Mouse (Mus musculus) limb, embryonic 11.5 days (tissue): ENCODE measurements around the gene Eif4g1. TPM values are rescaled to one million over a fixed set of nuclear protein-coding genes. Genes with fewer than 3 reads are reported as not detected.

Source experiments
- ATAC-seq: fragments of 200-750 bp; cut with Nextera tagmentation; 2 replicates; pipeline ENCODE4 v1.8.0; 2017; ENCODE audit warnings: low read depth; ENCODE audit not compliant: insufficient number of reproducible peaks, low FRiP score, low TSS enrichment
- DNase-seq: peaks from one replicate; pipeline ENCODE4 v3.0.0-alpha.2; 2015; ENCODE audit warnings: low spot score
- H3K27ac ChIP-seq: fragments of 300-500 bp; sonication (generic); replicated peaks from 2 replicates; pipeline ENCODE4 v1.5.1; 2014; ENCODE audit warnings: low read depth, mild to moderate bottlenecking, low read length
- H3K27me3 ChIP-seq: fragments of 300-500 bp; sonication (generic); 2 replicates; pipeline ENCODE4 v1.6.1; 2014; ENCODE audit warnings: mild to moderate bottlenecking, low read length, mixed read lengths; ENCODE audit not compliant: control insufficient read depth, insufficient read depth
- H3K36me3 ChIP-seq: fragments of 300-500 bp; sonication (generic); 2 replicates; pipeline ENCODE4 v1.6.1; 2014; ENCODE audit warnings: mild to moderate bottlenecking, low read length, moderate library complexity, mixed read lengths; ENCODE audit not compliant: control insufficient read depth, insufficient read depth
- H3K4me1 ChIP-seq: fragments of 300-500 bp; sonication (generic); 2 replicates; pipeline ENCODE4 v1.6.1; 2014; ENCODE audit warnings: low read length, mixed read lengths; ENCODE audit not compliant: control insufficient read depth, insufficient read depth
- H3K4me2 ChIP-seq: fragments of 300-500 bp; sonication (generic); 2 replicates; pipeline ENCODE4 v1.6.1; 2014; ENCODE audit warnings: low read depth, mild to moderate bottlenecking, moderate library complexity; ENCODE audit not compliant: severe bottlenecking
- H3K4me3 ChIP-seq: fragments of 300-500 bp; sonication (generic); 2 replicates; pipeline ENCODE4 v1.5.1; 2014; ENCODE audit warnings: low read depth, low read length
- H3K9ac ChIP-seq: fragments of 300-500 bp; sonication (generic); 2 replicates; pipeline ENCODE4 v1.6.1; 2014; ENCODE audit warnings: mild to moderate bottlenecking, low read length
- H3K9me3 ChIP-seq: fragments of 300-500 bp; sonication (generic); 2 replicates; pipeline ENCODE4 v1.6.1; 2016; ENCODE audit warnings: low read length; ENCODE audit not compliant: control insufficient read depth
- WGBS: fragments of 180-500 bp; shearing (Covaris S2); extraction: QIAGEN DNeasy Blood & Tissue Kit; methylation state at CpG from one replicate; pipeline ENCODE4 v1.1.7; 2014; 5-methylcytosine and 5-hydroxymethylcytosine counted together
- polyA plus RNA-seq: library from polyadenylated mRNA; unstranded; fragments of >200 nt; fragmentation: Nextera tagmentation; extraction: Ambion mirVana; gene quantifications from 2 replicates; pipeline ENCODE4 v1.2.1, GENCODE M21; 2014

Eif4g1 gene
- polyA plus RNA-seq, 1 experiment from 2014 or later: 170 TPM

GRCm38 (mm10) chr16:20721808-20722207, 53.7 kb downstream of the Eif4g1 start:
- Histone ChIP-seq H3K27ac (no peak overlapping the region), H3K9me3 (no peaks in the 10 kb centered on the region), H3K9ac (no peak overlapping the region), H3K4me3 (no peak overlapping the region), H3K4me1 (peaks cover 8% of the 10 kb centered on the region; the same call in 1 of the 2 replicates), H3K27me3 (no peaks in the 10 kb centered on the region), H3K4me2 (no peak overlapping the region), H3K36me3 (no peaks in the 10 kb centered on the region; the same call in 1 of the 2 replicates)
- 84% methylated on average over 10 of the region's 10 CpGs for WGBS
- DNase-seq (no peak), ATAC-seq (no peak)

- peaks cover 6% of the 10 kb centered on the region; the same call in 1 of the 2 replicates for H3K4me1 ChIP-seq
- DNase-seq: no peak
- WGBS: 51% methylated on average over 4 of the region's 4 CpGs
These were observed 54.6 kb downstream of the Eif4g1 start for GRCm38 (mm10) chr16:20722736-20723135.

GRCm38 (mm10) chr16:20723247-20723646, 55.1 kb downstream of the Eif4g1 start:
- ATAC-seq: no peak
- no peaks in the 10 kb centered on the region for H3K9me3 ChIP-seq
- no peak for DNase-seq
- H3K4me2 ChIP-seq: no peak overlapping the region
- no peaks in the 10 kb centered on the region; the same call in 1 of the 2 replicates for H3K36me3 ChIP-seq
- H3K27me3 ChIP-seq: no peaks in the 10 kb centered on the region
- H3K9ac ChIP-seq: no peak overlapping the region
- H3K4me3 ChIP-seq: no peak overlapping the region
- H3K27ac ChIP-seq: no peak overlapping the region
- H3K4me1 ChIP-seq: peaks cover 6% of the 10 kb centered on the region; the same call in 1 of the 2 replicates
- 39% methylated on average over 4 of the region's 4 CpGs for WGBS

More at GRCm38 (mm10) chr16:20722736-20723135, 54.6 kb downstream of the Eif4g1 start:
- no peak for ATAC-seq
- Histone ChIP-seq H3K4me2 (no peak overlapping the region), H3K4me3 (no peak overlapping the region), H3K9ac (no peak overlapping the region), H3K9me3 (no peaks in the 10 kb centered on the region), H3K27me3 (no peaks in the 10 kb centered on the region), H3K36me3 (no peaks in the 10 kb centered on the region; the same call in 1 of the 2 replicates), H3K27ac (no peak overlapping the region)

GRCm38 (mm10) chr16:20724338-20724748, 56.2 kb downstream of the Eif4g1 start:
- no peaks in the 10 kb centered on the region for H3K27me3 ChIP-seq
- H3K4me1 ChIP-seq: no peaks in the 10 kb centered on the region
- H3K27ac ChIP-seq: no peak overlapping the region
- WGBS: 28% methylated on average over 5 of the region's 5 CpGs
- no peak overlapping the region for H3K4me2 ChIP-seq
- H3K4me3 ChIP-seq: no peak overlapping the region
- ATAC-seq (peak; percentile 68; the same call in 1 of the 2 replicates), DNase-seq (peak; percentile 77)
- H3K9me3 ChIP-seq: no peaks in the 10 kb centered on the region
- H3K9ac ChIP-seq: no peak overlapping the region
- no peaks in the 10 kb centered on the region; the same call in 1 of the 2 replicates for H3K36me3 ChIP-seq

GRCm38 (mm10) chr16:20725321-20725720, 57.2 kb downstream of the Eif4g1 start:
- H3K36me3 ChIP-seq: no peaks in the 10 kb centered on the region; the same call in 1 of the 2 replicates
- no peaks in the 10 kb centered on the region for H3K9me3 ChIP-seq
- H3K4me1 ChIP-seq: no peaks in the 10 kb centered on the region
- DNase-seq: no peak
- ATAC-seq: no peak
- no peak overlapping the region for H3K27ac ChIP-seq
- no peak overlapping the region for H3K4me3 ChIP-seq
- no peak overlapping the region for H3K9ac ChIP-seq
- WGBS: 76% methylated on average over 7 of the region's 7 CpGs
- no peak overlapping the region for H3K4me2 ChIP-seq
- no peaks in the 10 kb centered on the region for H3K27me3 ChIP-seq

GRCm38 (mm10) chr16:20725750-20726149, 57.6 kb downstream of the Eif4g1 start:
- WGBS: 83% methylated on average over 4 of the region's 4 CpGs
- Histone ChIP-seq H3K4me2 (no peak overlapping the region), H3K36me3 (no peaks in the 10 kb centered on the region; the same call in 1 of the 2 replicates), H3K9ac (no peak overlapping the region), H3K4me1 (no peaks in the 10 kb centered on the region), H3K27me3 (no peaks in the 10 kb centered on the region), H3K9me3 (no peaks in the 10 kb centered on the region), H3K27ac (no peak overlapping the region), H3K4me3 (no peak overlapping the region)
- DNase-seq: no peak
- no peak for ATAC-seq

GRCm38 (mm10) chr16:20726384-20726783, 58.3 kb downstream of the Eif4g1 start:
- H3K4me2 ChIP-seq: no peak overlapping the region
- no peak for ATAC-seq
- no peaks in the 10 kb centered on the region for H3K4me1 ChIP-seq
- no peak overlapping the region for H3K27ac ChIP-seq
- no peak overlapping the region for H3K9ac ChIP-seq
- H3K36me3 ChIP-seq: no peaks in the 10 kb centered on the region; the same call in 1 of the 2 replicates
- WGBS: 58% methylated on average over 1 of the region's 1 CpGs
- no peak for DNase-seq
- H3K4me3 ChIP-seq: no peak overlapping the region
- H3K9me3 ChIP-seq: no peaks in the 10 kb centered on the region
- H3K27me3 ChIP-seq: no peaks in the 10 kb centered on the region

GRCm38 (mm10) chr16:20730293-20730711, 62.2 kb downstream of the Eif4g1 start:
- Histone ChIP-seq H3K27me3 (peaks cover 19% of the 10 kb centered on the region), H3K4me3 (no peak overlapping the region), H3K4me2 (no peak overlapping the region), H3K9ac (no peak overlapping the region), H3K36me3 (no peaks in the 10 kb centered on the region), H3K9me3 (no peaks in the 10 kb centered on the region), H3K4me1 (peaks cover 10% of the 10 kb centered on the region; the same call in 1 of the 2 replicates), H3K27ac (no peak overlapping the region)
- WGBS: 39% methylated on average over 5 of the region's 5 CpGs
- ATAC-seq (no peak), DNase-seq (no peak)

- Histone ChIP-seq H3K27ac (no peak overlapping the region), H3K4me3 (no peak overlapping the region), H3K36me3 (no peaks in the 10 kb centered on the region)
These were observed 63.6 kb downstream of the Eif4g1 start for GRCm38 (mm10) chr16:20731688-20732087.

More at GRCm38 (mm10) chr16:20731688-20732087, 63.6 kb downstream of the Eif4g1 start:
- H3K4me1 ChIP-seq: peaks cover 10% of the 10 kb centered on the region; the same call in 1 of the 2 replicates
- WGBS: 70% methylated on average over 5 of the region's 5 CpGs
- no peaks in the 10 kb centered on the region for H3K9me3 ChIP-seq
- H3K4me2 ChIP-seq: no peak overlapping the region
- peaks cover 24% of the 10 kb centered on the region for H3K27me3 ChIP-seq
- H3K9ac ChIP-seq: no peak overlapping the region
- DNase-seq (no peak), ATAC-seq (no peak)
